Mouse (Mus musculus) G1E (cell line): ENCODE results near the gene Slc30a10. TPM values are rescaled to one million over a fixed set of nuclear protein-coding genes. Genes with fewer than 3 reads are reported as not detected.

Experiments used
- ATAC-seq: 2 replicates; pipeline ENCODE4 v1.8.0; 2016; ENCODE audit warnings: mild to moderate bottlenecking; ENCODE audit not compliant: insufficient number of reproducible peaks, poor library complexity, low FRiP score, severe bottlenecking; ENCODE audit errors: extremely low read depth
- DNase-seq: peaks from one replicate; pipeline ENCODE4 v3.0.0; 2012; ENCODE audit warnings: low spot score
- H3K27me3 ChIP-seq: 2 replicates; pipeline ENCODE4 v1.6.1; 2012; ENCODE audit warnings: mild to moderate bottlenecking, low read length, inconsistent platforms; ENCODE audit not compliant: insufficient read depth
- H3K36me3 ChIP-seq: replicated peaks from 2 replicates; pipeline ENCODE3; 2012; ENCODE audit warnings: mild to moderate bottlenecking, inconsistent platforms
- H3K4me1 ChIP-seq: 2 replicates; pipeline ENCODE4 v1.6.1; 2012; ENCODE audit warnings: low read depth, low read length, inconsistent platforms, mixed read lengths; ENCODE audit not compliant: insufficient read depth
- H3K4me3 ChIP-seq: 2 replicates; pipeline ENCODE4 v1.5.1; 2012; ENCODE audit warnings: low read depth, mild to moderate bottlenecking, inconsistent platforms, low read length, moderate library complexity, mixed read lengths
- H3K9me3 ChIP-seq: replicated peaks from 2 replicates; pipeline ENCODE4 v1.6.1; 2012; ENCODE audit warnings: inconsistent platforms
- CTCF ChIP-seq: IDR thresholded peaks from 2 replicates; pipeline ENCODE4 v1.5.1; 2012; ENCODE audit warnings: low read depth, low read length, inconsistent platforms, mixed read lengths
- GATA1 ChIP-seq: IDR thresholded peaks from 2 replicates; pipeline ENCODE4 v1.6.1; 2012; ENCODE audit warnings: borderline replicate concordance, low read length, inconsistent platforms, mixed read lengths
- GATA2 ChIP-seq: IDR thresholded peaks from 2 replicates; pipeline ENCODE4 v1.6.1; 2012; ENCODE audit warnings: low read depth, low read length, inconsistent platforms, borderline replicate concordance
- POLR2AphosphoS5 ChIP-seq: IDR thresholded peaks from 2 replicates; pipeline ENCODE4 v1.6.1; 2012; ENCODE audit warnings: low read depth, low read length, inconsistent platforms; ENCODE audit not compliant: insufficient replicate concordance
- TAL1 ChIP-seq: conservative IDR thresholded peaks from 2 replicates; pipeline ENCODE4 v1.6.1; 2012; ENCODE audit warnings: low read depth, low read length, inconsistent platforms, mixed read lengths
- polyA plus RNA-seq: library from polyadenylated mRNA; stranded (reverse); fragments of >175 nt; gene quantifications from 2 replicates; pipeline ENCODE4 v1.2.3, GENCODE M21; 2012
- total RNA-seq, 2 experiments: library from RNA; stranded (forward) in 1 of 2; stranded (reverse) in 1 of 2; fragments of 200-1000 nt in 1 of 2; fragments of >200 nt in 1 of 2; fragmentation: Nextera tagmentation in 1 of 2; gene quantifications; 2 replicates each; pipeline ENCODE4 v1.2.3; 2014 to 2017

Slc30a10 gene
- total and polyA plus RNA-seq, 3 experiments = 7.2 to 40.9 (median 25.7) TPM

DNA sequence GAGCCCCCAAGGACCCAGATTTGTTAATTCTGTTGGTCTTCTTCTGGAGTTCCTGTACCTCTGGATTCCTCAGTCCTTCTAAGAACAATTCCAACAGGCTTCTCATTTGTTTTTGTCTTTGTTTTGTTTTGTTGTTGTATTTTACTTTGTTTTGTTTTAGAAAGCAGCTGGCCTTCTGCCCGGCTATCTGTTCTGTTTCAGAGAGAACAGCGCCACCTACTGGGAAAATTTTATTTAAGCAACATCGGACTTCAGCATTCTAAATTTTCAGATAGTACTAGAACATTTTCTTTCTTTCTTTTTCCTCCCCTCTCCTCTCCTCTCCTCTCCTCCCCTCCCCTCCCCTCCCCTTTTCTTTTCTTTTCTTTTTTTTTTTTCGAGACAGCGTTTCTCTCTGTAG is 62.9 kb downstream of the Slc30a10 start:
- Histone ChIP-seq H3K4me3 (no peak overlapping the region), H3K9me3 (no peaks in the 10 kb centered on the region), H3K36me3 (no peaks in the 10 kb centered on the region), H3K27me3 (no peaks in the 10 kb centered on the region), H3K4me1 (peaks cover 21% of the 10 kb centered on the region)
- DNase-seq (peak; percentile 6), ATAC-seq (no peak)
- TF ChIP-seq GATA2 = no peak
- TF ChIP-seq CTCF = no peak
- TF ChIP-seq TAL1 = no peak
- no peak for TF ChIP-seq POLR2AphosphoS5
- TF ChIP-seq GATA1 = no peak

Other genes starting within 250 kb of the Slc30a10 start
- 45.3 and 48.5 TPM in 2 replicates for gene Iars2, start 125.5 kb upstream of the Slc30a10 start, total RNA-seq (2014; fragmentation: Nextera tagmentation)
- 46.2 and 54.6 TPM in 2 replicates for gene Iars2, start 125.5 kb upstream of the Slc30a10 start, total RNA-seq (2017)
- 7.6 and 8.5 TPM in 2 replicates for gene Iars2, start 125.5 kb upstream of the Slc30a10 start, polyA plus RNA-seq
- 3.3 and 3.5 TPM in 2 replicates for gene Bpnt1, start 122.7 kb upstream of the Slc30a10 start, total RNA-seq (2014; fragmentation: Nextera tagmentation)
- 13.3 and 16.8 TPM in 2 replicates for gene Bpnt1, start 122.7 kb upstream of the Slc30a10 start, total RNA-seq (2017)
- gene Bpnt1, start 122.7 kb upstream of the Slc30a10 start, polyA plus RNA-seq = 4.4 and 6.1 TPM in 2 replicates
- gene Eprs, start 91.8 kb upstream of the Slc30a10 start, total RNA-seq (2014; fragmentation: Nextera tagmentation) = 289 and 310 TPM in 2 replicates
- 186 and 227 TPM in 2 replicates for gene Eprs, start 91.8 kb upstream of the Slc30a10 start, total RNA-seq (2017)
- gene Eprs, start 91.8 kb upstream of the Slc30a10 start, polyA plus RNA-seq = 13.7 and 16.2 TPM in 2 replicates